Mouse (Mus musculus): ENCODE measurements around the gene Ing2. TPM values are rescaled to one million over a fixed set of nuclear protein-coding genes. Genes with fewer than 3 reads are reported as not detected.
A peak's percentile ranks its signal among the peaks of the same experiment; 100 is the strongest.

Gene Ing2
- polyA plus RNA-seq, 1 experiment from 2014 or later, result 10.8 TPM

DNA sequence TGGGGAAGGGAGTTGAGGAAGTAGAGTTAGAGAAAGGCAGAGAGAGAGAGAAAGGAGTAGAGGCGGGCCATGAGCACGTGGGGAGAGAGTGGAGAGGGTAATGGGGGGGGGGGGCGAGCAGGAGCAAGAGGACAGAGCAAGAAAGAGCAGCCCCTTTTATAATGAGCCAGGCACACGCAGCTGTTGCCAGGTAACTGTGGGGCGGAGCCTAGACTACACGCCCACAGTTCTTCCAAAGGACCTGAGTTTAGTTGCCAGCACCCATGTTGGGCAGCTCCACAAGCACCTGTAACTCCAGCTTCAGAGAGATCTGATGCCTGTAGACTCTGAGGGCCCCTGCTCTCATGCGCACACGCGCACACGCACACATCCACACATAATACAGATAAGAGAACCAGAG is 16.5 kb upstream of the Ing2 start:
- 76% methylated on average over 10 of the region's 10 CpGs for WGBS
- Histone ChIP-seq H3K9ac (no peak overlapping the region), H3K9me3 (replicated peaks) (no peaks in the 10 kb centered on the region), H3K27me3 (no peaks in the 10 kb centered on the region), H3K27ac (no peak overlapping the region), H3K36me3 (no peaks in the 10 kb centered on the region), H3K4me2 (no peak overlapping the region), H3K4me3 (replicated peaks) (no peak overlapping the region), H3K4me1 (no peaks in the 10 kb centered on the region)
- no peak for ATAC-seq (replicated peaks; ENCODE audit: low FRiP score)

DNA sequence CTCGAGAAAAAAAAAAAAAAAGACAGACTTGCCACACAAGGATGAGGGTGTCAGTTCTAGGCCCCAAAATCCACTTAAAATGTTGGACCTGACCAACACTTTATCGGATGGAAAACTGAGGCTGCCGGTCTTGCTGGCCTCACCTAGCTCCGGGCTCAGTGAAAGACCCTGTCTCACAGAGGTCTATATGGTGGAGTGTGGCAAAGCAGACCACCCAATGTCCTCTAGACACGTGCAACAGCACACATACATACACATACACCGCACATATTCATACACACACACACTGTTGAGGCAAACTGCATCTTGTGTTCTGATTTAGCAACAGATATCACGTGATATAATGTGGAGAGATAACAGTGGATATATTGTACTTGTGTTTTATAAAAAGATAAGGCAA is 15.9 kb upstream of the Ing2 start:
- ATAC-seq (replicated peaks; ENCODE audit: low FRiP score), result no peak
- H3K27me3 ChIP-seq, result no peaks in the 10 kb centered on the region
- 64% methylated on average over 7 of the region's 7 CpGs for WGBS
- no peaks in the 10 kb centered on the region for H3K4me1 ChIP-seq
- H3K9ac ChIP-seq, result 0 out of 2 replicates have a peak overlapping the region, but pooled peaks have one; percentile 0
- no peaks in the 10 kb centered on the region for H3K36me3 ChIP-seq
- H3K4me3 ChIP-seq (replicated peaks), result no peak overlapping the region
- no peak overlapping the region for H3K27ac ChIP-seq
- H3K9me3 ChIP-seq (replicated peaks), result no peaks in the 10 kb centered on the region
- peak overlapping the region; percentile 53; the same call in 1 of the 2 replicates for H3K4me2 ChIP-seq

DNA sequence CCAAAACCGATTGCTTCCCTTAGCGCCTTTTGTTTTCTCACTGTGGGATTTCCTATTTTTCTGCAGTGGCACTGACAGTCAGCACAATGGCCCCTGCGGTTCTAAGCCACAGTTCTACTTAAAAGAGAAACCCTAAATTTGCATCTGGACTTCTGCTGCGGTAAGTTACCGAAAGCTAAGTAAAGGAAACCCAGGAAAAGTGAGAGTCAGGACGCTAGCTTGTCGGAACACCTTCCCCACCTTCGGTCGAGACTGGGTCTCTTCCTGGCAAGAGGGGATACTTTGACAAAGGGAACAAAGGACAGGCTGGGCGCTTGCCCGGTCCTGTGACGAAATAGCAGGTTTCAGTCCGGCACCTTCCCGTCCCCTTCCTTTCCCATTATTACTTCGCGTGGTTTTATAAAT is 15.3 kb upstream of the Ing2 start:
- 6% methylated on average over 16 of the region's 16 CpGs for WGBS
- ATAC-seq (replicated peaks; ENCODE audit: low FRiP score), result no peak
- peak overlapping the region; percentile 53 for H3K4me2 ChIP-seq
- 0 out of 2 replicates have a peak overlapping the region, but pooled peaks have one; percentile 0 for H3K9ac ChIP-seq
- H3K4me1 ChIP-seq, result no peaks in the 10 kb centered on the region
- H3K27me3 ChIP-seq, result no peaks in the 10 kb centered on the region
- no peaks in the 10 kb centered on the region for H3K9me3 ChIP-seq (replicated peaks)
- H3K4me3 ChIP-seq (replicated peaks), result peak overlapping the region; percentile 28
- no peak overlapping the region for H3K27ac ChIP-seq
- H3K36me3 ChIP-seq, result no peaks in the 10 kb centered on the region

DNA sequence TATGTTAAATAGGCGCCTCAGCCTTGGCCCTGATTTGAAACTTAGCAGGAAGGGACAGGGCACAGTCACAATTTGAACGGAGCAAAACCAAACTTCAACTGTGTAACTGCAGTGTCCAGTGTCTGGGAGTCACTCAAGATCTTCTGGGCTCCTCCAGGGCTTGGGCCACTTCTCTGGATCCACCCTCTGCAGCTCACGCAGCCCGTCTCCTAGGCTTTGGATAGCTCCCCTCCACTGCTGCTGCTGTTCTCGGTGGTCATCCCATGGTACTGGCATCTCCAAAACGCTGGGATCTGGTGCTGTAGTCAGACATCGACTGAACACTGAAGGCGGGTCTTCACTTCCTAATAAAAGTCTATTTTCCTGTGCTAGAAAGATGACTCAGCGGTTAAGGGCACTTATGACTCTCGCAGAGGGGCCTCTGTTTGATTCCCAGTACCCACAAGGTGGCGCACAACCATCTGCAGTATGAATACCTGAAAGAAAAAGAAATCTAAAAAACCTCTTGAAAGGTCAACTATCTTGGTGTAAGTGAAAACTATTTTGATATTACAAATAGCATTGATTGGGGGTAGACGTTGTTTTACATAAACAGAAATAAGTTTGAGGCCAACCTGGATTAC is 14.5 kb upstream of the Ing2 start:
- WGBS, result 69% methylated on average over 12 of the region's 12 CpGs

DNA sequence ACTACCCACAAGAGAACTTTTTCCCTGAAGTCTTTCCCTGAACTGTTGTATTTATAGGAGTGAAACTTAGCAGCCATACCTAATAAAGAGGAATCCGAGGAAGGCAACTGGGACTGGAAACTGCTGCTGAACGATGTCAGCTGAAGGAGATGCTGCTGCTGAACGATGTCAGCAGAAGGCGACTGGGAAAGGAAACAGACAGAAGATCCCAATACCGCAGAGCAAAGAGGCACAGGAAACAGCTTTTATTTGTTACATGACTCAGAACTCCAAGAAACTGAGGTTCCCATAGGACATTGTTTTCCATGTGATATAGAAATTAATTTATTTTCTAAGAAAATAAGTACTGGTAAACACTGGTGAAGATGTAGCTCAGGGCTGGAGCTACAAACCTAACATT is 9.1 kb upstream of the Ing2 start:
- Histone ChIP-seq H3K4me3 (replicated peaks) (no peak overlapping the region), H3K4me1 (no peaks in the 10 kb centered on the region), H3K9me3 (replicated peaks) (no peaks in the 10 kb centered on the region), H3K4me2 (no peak overlapping the region), H3K27ac (no peak overlapping the region), H3K9ac (no peak overlapping the region), H3K27me3 (no peaks in the 10 kb centered on the region), H3K36me3 (peaks cover 6% of the 10 kb centered on the region)
- WGBS, result 64% methylated on average over 5 of the region's 5 CpGs
- ATAC-seq (replicated peaks; ENCODE audit: low FRiP score), result no peak

More for the DNA sequence above, 14.5 kb upstream of the Ing2 start:
- no peak for ATAC-seq (replicated peaks; ENCODE audit: low FRiP score)
- H3K27me3 ChIP-seq, result no peaks in the 10 kb centered on the region
- no peak overlapping the region for H3K4me2 ChIP-seq
- H3K9ac ChIP-seq, result no peak overlapping the region
- no peaks in the 10 kb centered on the region for H3K36me3 ChIP-seq
- H3K9me3 ChIP-seq (replicated peaks), result no peaks in the 10 kb centered on the region
- H3K27ac ChIP-seq, result no peak overlapping the region
- no peak overlapping the region for H3K4me3 ChIP-seq (replicated peaks)
- no peaks in the 10 kb centered on the region for H3K4me1 ChIP-seq

DNA sequence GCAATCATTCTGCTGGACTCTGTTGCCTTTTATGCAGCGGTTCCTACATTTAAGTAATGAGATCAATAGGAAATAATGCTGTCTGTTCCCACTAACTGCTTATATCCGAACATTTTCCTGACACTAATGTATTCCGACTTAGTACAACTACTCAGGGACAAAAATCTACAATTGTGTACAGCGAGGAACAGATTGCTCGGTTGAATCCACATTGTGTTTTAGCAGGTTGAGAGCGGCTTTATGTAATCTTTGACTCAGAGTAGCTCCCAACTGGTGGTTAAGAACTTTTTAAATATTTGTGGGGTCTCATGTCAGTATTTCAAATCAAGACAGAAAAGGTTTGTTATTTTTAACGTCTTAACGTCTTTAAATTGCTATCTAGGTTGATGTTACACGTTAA is 8.6 kb upstream of the Ing2 start:
- 90% methylated on average over 9 of the region's 9 CpGs for WGBS
- Histone ChIP-seq H3K4me1 (no peaks in the 10 kb centered on the region), H3K4me2 (no peak overlapping the region), H3K36me3 (peaks cover 6% of the 10 kb centered on the region), H3K27me3 (no peaks in the 10 kb centered on the region), H3K9ac (no peak overlapping the region), H3K9me3 (replicated peaks) (no peaks in the 10 kb centered on the region), H3K4me3 (replicated peaks) (no peak overlapping the region), H3K27ac (no peak overlapping the region)
- no peak for ATAC-seq (replicated peaks; ENCODE audit: low FRiP score)

DNA sequence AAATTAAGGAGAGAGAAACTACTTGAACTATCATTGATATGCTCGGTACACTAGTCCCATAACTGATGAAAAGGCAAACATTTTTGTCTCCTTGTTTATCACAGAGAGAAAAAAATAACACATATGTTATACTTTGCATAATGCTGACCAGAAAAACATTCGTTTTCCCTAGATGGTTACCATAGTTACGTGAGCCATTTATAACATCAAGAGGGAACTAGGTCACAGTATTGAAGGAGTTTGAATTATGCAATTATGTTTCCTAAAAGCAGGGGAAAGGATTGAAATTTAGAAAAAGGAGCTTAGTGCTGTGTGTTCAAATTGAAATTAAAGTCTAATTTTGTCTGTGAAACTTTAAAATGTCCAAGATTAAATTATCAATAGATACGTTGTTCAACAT is 5.0 kb upstream of the Ing2 start:
- Histone ChIP-seq H3K4me2 (no peak overlapping the region), H3K27ac (no peak overlapping the region), H3K9me3 (replicated peaks) (no peaks in the 10 kb centered on the region), H3K9ac (no peak overlapping the region), H3K4me3 (replicated peaks) (no peak overlapping the region), H3K36me3 (peaks cover 6% of the 10 kb centered on the region), H3K27me3 (no peaks in the 10 kb centered on the region), H3K4me1 (peaks cover 13% of the 10 kb centered on the region)
- ATAC-seq (replicated peaks; ENCODE audit: low FRiP score), result no peak
- 89% methylated on average over 4 of the region's 4 CpGs for WGBS

DNA sequence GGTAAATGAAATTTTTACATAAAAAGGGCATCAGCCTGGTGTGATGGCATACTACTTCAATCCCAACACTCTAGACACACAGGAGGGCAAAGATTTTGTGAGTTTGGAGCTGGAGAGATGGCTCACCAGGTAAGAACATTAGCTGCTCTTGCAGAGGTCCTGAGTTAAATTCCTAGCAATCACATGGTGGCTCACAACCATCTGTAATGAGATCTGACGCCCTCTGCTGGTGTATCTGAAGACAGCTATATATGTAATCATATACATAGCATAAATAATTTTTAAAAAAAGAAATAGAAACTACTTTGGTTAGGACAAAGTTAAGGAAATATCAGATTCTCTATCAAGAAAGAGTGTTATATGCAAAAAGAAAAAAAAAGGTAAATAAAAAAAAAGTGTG is 4.2 kb upstream of the Ing2 start:
- no peak overlapping the region for H3K4me3 ChIP-seq (replicated peaks)
- no peak overlapping the region for H3K4me2 ChIP-seq
- peaks cover 6% of the 10 kb centered on the region for H3K36me3 ChIP-seq
- 80% methylated on average over 1 of the region's 1 CpGs for WGBS
- H3K9me3 ChIP-seq (replicated peaks), result no peaks in the 10 kb centered on the region
- H3K4me1 ChIP-seq, result peaks cover 13% of the 10 kb centered on the region
- H3K9ac ChIP-seq, result no peak overlapping the region
- no peak for ATAC-seq (replicated peaks; ENCODE audit: low FRiP score)
- H3K27ac ChIP-seq, result no peak overlapping the region
- H3K27me3 ChIP-seq, result no peaks in the 10 kb centered on the region

DNA sequence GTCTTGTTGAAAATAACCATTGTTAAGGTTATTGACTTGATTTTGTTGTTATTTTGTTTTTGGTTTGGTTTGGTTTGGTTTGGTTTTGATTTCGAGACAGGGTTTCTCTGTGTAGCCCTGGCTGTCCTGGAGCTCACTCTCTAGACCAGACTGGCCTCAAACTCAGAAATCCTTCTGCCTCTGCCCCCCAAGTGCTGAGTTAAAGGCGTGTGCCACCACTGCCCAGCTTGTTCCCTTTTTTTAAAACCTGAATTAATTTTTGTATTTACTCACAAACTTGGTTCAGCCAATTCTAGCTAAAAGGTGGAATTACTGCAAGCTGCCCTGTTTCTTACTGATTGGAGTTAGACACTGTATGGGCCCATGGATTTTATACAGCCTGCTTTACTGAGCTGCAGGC is 1.3 kb upstream of the Ing2 start:
- H3K27me3 ChIP-seq, result no peaks in the 10 kb centered on the region
- peak overlapping the region; percentile 88; the same call in 1 of the 2 replicates for H3K9ac ChIP-seq
- H3K4me3 ChIP-seq (replicated peaks), result peak overlapping the region; percentile 99
- H3K4me1 ChIP-seq, result peaks cover 16% of the 10 kb centered on the region
- no peaks in the 10 kb centered on the region for H3K9me3 ChIP-seq (replicated peaks)
- peak overlapping the region; percentile 99; the same call in 1 of the 2 replicates for H3K27ac ChIP-seq
- H3K4me2 ChIP-seq, result peak overlapping the region; percentile 80
- WGBS, result 44% methylated on average over 2 of the region's 2 CpGs
- no peak for ATAC-seq (replicated peaks; ENCODE audit: low FRiP score)
- H3K36me3 ChIP-seq, result no peaks in the 10 kb centered on the region

DNA sequence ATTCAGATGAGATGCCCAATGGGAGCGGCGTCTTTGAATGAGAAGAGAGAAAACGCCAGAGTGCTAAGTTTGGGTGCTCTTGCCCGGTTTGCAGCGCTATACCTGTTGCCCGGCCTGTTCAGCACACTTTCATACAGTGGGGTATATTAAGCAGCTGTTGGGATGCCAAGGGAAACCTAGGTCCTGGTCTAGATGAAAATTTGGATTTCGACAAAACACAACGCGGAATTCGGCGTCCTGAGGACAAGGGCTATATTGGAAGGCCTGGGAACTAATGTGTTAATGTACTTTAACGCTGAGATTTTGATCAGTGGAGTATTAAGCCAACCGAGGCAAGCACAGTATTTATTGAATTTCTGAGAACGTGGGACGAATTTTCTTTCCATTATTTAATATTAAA is 868 bp upstream of the Ing2 start:
- H3K36me3 ChIP-seq, result no peaks in the 10 kb centered on the region
- H3K9me3 ChIP-seq (replicated peaks), result no peaks in the 10 kb centered on the region
- no peak for ATAC-seq (replicated peaks; ENCODE audit: low FRiP score)
- peak overlapping the region; percentile 99 for H3K27ac ChIP-seq
- WGBS, result under 1% methylated on average over 15 of the region's 15 CpGs
- H3K4me3 ChIP-seq (replicated peaks), result peak overlapping the region; percentile 99
- peak overlapping the region; percentile 80 for H3K4me2 ChIP-seq
- peak overlapping the region; percentile 88 for H3K9ac ChIP-seq
- H3K27me3 ChIP-seq, result no peaks in the 10 kb centered on the region
- peaks cover 16% of the 10 kb centered on the region for H3K4me1 ChIP-seq

DNA sequence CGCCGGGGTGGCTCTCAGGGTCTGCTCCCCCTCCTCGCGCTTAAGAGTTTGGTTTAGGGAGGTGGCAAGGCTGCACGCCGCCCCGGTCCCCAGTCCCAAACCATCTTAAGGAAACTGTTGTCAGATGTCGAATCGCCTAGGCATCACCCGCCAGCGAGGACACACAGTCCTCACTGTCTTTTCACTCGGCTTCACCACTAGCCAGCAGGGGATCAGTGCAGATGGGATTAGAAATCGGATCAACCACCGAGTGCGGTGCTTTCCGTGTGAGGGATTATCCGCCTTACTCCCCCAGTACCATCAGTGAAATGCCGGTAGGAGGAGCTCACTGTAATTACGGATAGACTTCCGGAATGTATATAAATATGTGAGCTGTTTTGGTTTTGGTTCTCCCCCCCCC is 430 bp upstream of the Ing2 start:
- WGBS, result 1% methylated on average over 20 of the region's 20 CpGs
- ATAC-seq (replicated peaks; ENCODE audit: low FRiP score), result no peak; the same call in 1 of the 2 replicates

DNA sequence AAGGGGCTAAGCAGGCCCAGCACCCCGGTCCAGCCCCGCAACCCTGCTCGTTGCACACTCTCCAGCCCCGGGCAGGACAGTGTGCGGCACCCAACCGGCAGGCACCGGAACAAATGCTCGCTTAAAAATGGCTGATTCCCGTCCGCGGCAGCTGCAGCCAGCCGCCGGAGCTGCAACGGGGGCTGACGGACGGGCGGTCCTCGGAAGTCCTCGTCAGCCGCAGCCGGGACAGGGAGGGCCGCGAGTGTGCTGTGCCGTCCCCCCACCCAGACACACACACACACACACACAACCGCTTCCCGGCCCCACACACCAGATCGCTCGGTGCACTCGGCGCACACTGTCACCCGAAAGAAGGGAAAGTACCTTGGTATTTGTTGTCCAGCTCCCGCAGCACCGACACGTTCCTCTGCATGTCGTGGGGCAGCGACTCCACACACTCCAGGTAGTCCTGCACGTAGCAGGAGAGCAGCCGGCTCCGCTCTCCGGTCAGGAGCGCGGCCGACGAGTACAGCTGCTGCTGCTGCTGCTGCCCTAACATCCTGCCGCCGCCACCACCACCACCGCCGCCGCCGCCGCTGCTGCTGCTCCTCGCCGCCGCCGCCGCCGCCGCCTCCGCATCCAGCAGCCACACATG is 1.1 kb downstream of the Ing2 start:
- WGBS, result 0% methylated on average over 58 of the region's 59 CpGs
- Histone ChIP-seq H3K27ac (peak overlapping the region; percentile 99), H3K9ac (peak overlapping the region; percentile 94), H3K36me3 (no peaks in the 10 kb centered on the region), H3K9me3 (replicated peaks) (no peaks in the 10 kb centered on the region), H3K27me3 (no peaks in the 10 kb centered on the region), H3K4me2 (peak overlapping the region; percentile 80), H3K4me3 (replicated peaks) (peak overlapping the region; percentile 99), H3K4me1 (peaks cover 16% of the 10 kb centered on the region)
- ATAC-seq (replicated peaks; ENCODE audit: low FRiP score), result peak; percentile 1; the same call in 1 of the 2 replicates

More for the DNA sequence above, 430 bp upstream of the Ing2 start:
- peak overlapping the region; percentile 80 for H3K4me2 ChIP-seq
- no peaks in the 10 kb centered on the region for H3K27me3 ChIP-seq
- peaks cover 16% of the 10 kb centered on the region for H3K4me1 ChIP-seq
- no peaks in the 10 kb centered on the region for H3K9me3 ChIP-seq (replicated peaks)
- peak overlapping the region; percentile 88 for H3K9ac ChIP-seq
- peak overlapping the region; percentile 99 for H3K27ac ChIP-seq
- H3K4me3 ChIP-seq (replicated peaks), result peak overlapping the region; percentile 99
- H3K36me3 ChIP-seq, result no peaks in the 10 kb centered on the region
